Mouse (Mus musculus) limb, embryonic 14.5 days (tissue): Measurements from ENCODE around the gene Cyren. TPM values are rescaled to one million over a fixed set of nuclear protein-coding genes. Genes with fewer than 3 reads are reported as not detected.
A peak's percentile ranks its signal among the peaks of the same experiment; 100 is the strongest.

Experiments
- ATAC-seq: fragments of 200-750 bp; cut with Nextera tagmentation; 2 replicates; pipeline ENCODE4 v1.8.0; 2017; ENCODE audit warnings: low read depth, moderate number of reproducible peaks, moderate TSS enrichment; ENCODE audit not compliant: low FRiP score
- DNase-seq: peaks from one replicate; pipeline ENCODE4 v3.0.0-alpha.2; 2015; ENCODE audit warnings: low spot score
- H3K27ac ChIP-seq: fragments of 300-500 bp; sonication (generic); replicated peaks from 2 replicates; pipeline ENCODE4 v1.5.1; 2014; ENCODE audit warnings: low read depth, mild to moderate bottlenecking, low read length, moderate library complexity, mixed read lengths
- H3K27me3 ChIP-seq: fragments of 300-500 bp; sonication (generic); 2 replicates; pipeline ENCODE4 v1.6.1; 2014; ENCODE audit warnings: low read length, mixed read lengths; ENCODE audit not compliant: control insufficient read depth, insufficient read depth
- H3K36me3 ChIP-seq: fragments of 300-500 bp; sonication (generic); 2 replicates; pipeline ENCODE4 v1.6.1; 2014; ENCODE audit warnings: mild to moderate bottlenecking, low read length, moderate library complexity, mixed read lengths; ENCODE audit not compliant: control insufficient read depth, insufficient read depth
- H3K4me1 ChIP-seq: fragments of 300-500 bp; sonication (generic); 2 replicates; pipeline ENCODE4 v1.6.1; 2014; ENCODE audit warnings: antibody characterized with exemption, low read length, mixed read lengths; ENCODE audit not compliant: control insufficient read depth, insufficient read depth
- H3K4me2 ChIP-seq: fragments of 300-500 bp; sonication (generic); replicated peaks from 2 replicates; pipeline ENCODE4 v1.6.1; 2014; ENCODE audit warnings: low read depth, mild to moderate bottlenecking, low read length, moderate library complexity; ENCODE audit not compliant: severe bottlenecking
- H3K4me3 ChIP-seq: fragments of 300-500 bp; sonication (generic); replicated peaks from 2 replicates; pipeline ENCODE4 v1.5.1; 2014; ENCODE audit warnings: low read length
- H3K9ac ChIP-seq: fragments of 300-500 bp; sonication (generic); 2 replicates; pipeline ENCODE4 v1.6.1; 2014; ENCODE audit warnings: mild to moderate bottlenecking, low read depth, low read length, moderate library complexity; ENCODE audit not compliant: severe bottlenecking
- H3K9me3 ChIP-seq: fragments of 300-500 bp; sonication (generic); 2 replicates; pipeline ENCODE4 v1.6.1; 2016; ENCODE audit warnings: low read length; ENCODE audit not compliant: control insufficient read depth
- POLR2A ChIP-seq: fragments of 200-500 bp; IDR thresholded peaks from 2 replicates; pipeline ENCODE4 v1.8.0; 2012; ENCODE audit warnings: inconsistent platforms, mild to moderate bottlenecking, moderate library complexity, borderline replicate concordance; ENCODE audit not compliant: insufficient read depth, insufficient read length; ENCODE audit errors: extremely low read depth
- WGBS: fragments of 180-500 bp; shearing (Covaris S2); extraction: QIAGEN DNeasy Blood & Tissue Kit; methylation state at CpG from one replicate; pipeline ENCODE4 v1.1.7; 2014; 5-methylcytosine and 5-hydroxymethylcytosine counted together
- polyA plus RNA-seq, 2 experiments: library from polyadenylated mRNA; depleted of rRNA in 1 of 2; stranded (reverse) in 1 of 2; unstranded in 1 of 2; fragments of >200 nt; fragmentation: Nextera tagmentation in 1 of 2; extraction: Ambion mirVana in 1 of 2; gene quantifications; 2 replicates each; pipeline versions ENCODE4 v1.2.1 to v1.2.3; 2012 to 2014

Cyren gene
- polyA plus RNA-seq, 2 experiments, result 12.4 to 24.2 TPM

- TF ChIP-seq POLR2A, result no peak
- Histone ChIP-seq H3K27ac (no peak overlapping the region), H3K27me3 (no peaks in the 10 kb centered on the region), H3K4me3 (no peak overlapping the region), H3K4me2 (no peak overlapping the region), H3K4me1 (peaks cover 18% of the 10 kb centered on the region), H3K9me3 (no peaks in the 10 kb centered on the region), H3K36me3 (no peaks in the 10 kb centered on the region), H3K9ac (no peak overlapping the region)
- DNase-seq (no peak), ATAC-seq (no peak)
- 57% methylated on average over 7 of the region's 7 CpGs for WGBS
Observed at GRCm38 (mm10) chr6:34865711-34866593, 11.9 kb downstream of the Cyren start.

GRCm38 (mm10) chr6:34865213-34865612 is 12.6 kb downstream of the Cyren start:
- 65% methylated on average over 5 of the region's 5 CpGs for WGBS
- peaks cover 12% of the 10 kb centered on the region for H3K4me1 ChIP-seq
- no peak overlapping the region for H3K27ac ChIP-seq
- DNase-seq (no peak), ATAC-seq (no peak)
- no peaks in the 10 kb centered on the region for H3K36me3 ChIP-seq
- H3K9me3 ChIP-seq, result no peaks in the 10 kb centered on the region
- no peak for TF ChIP-seq POLR2A
- no peak overlapping the region for H3K9ac ChIP-seq
- no peaks in the 10 kb centered on the region for H3K27me3 ChIP-seq
- H3K4me3 ChIP-seq, result no peak overlapping the region
- no peak overlapping the region for H3K4me2 ChIP-seq

- H3K9ac ChIP-seq, result no peak overlapping the region
- H3K9me3 ChIP-seq, result no peaks in the 10 kb centered on the region
- WGBS, result 57% methylated on average over 9 of the region's 9 CpGs
- H3K4me2 ChIP-seq, result no peak overlapping the region
- no peak overlapping the region for H3K27ac ChIP-seq
- no peaks in the 10 kb centered on the region for H3K27me3 ChIP-seq
- TF ChIP-seq POLR2A, result no peak
- H3K36me3 ChIP-seq, result no peaks in the 10 kb centered on the region
- no peak overlapping the region for H3K4me3 ChIP-seq
- H3K4me1 ChIP-seq, result peaks cover 12% of the 10 kb centered on the region
- ATAC-seq (no peak), DNase-seq (no peak)
Observed at GRCm38 (mm10) chr6:34863786-34864514, 13.9 kb downstream of the Cyren start.

- peak within 1 kb of the TSS; percentile 44 for H3K9ac ChIP-seq
- H3K4me1 ChIP-seq, result peaks cover 12% of the 10 kb centered on the region
- no peaks in the 10 kb centered on the region for H3K27me3 ChIP-seq
- H3K27ac ChIP-seq, result no peak within 1 kb of the TSS
- 22% methylated on average over 11 of the region's 11 CpGs for WGBS
- no peak for TF ChIP-seq POLR2A
- ATAC-seq, result no peak
- H3K36me3 ChIP-seq, result no peaks in the 10 kb centered on the region
- H3K4me3 ChIP-seq, result peak within 1 kb of the TSS; percentile 7
- peak within 1 kb of the TSS; percentile 39 for H3K4me2 ChIP-seq
- DNase-seq, result no peak
- H3K9me3 ChIP-seq, result no peaks in the 10 kb centered on the region
Observed at GRCm38 (mm10) chr6:34862791-34863403, 15.0 kb downstream of the Cyren start, which contains the start of gene Tmem140. Gene Tmem140, plus strand, starts transcription at chr6:34863146.

- DNase-seq (no peak), ATAC-seq (no peak)
- WGBS, result 91% methylated on average over 6 of the region's 6 CpGs
- no peaks in the 10 kb centered on the region for H3K9me3 ChIP-seq
- no peak overlapping the region for H3K27ac ChIP-seq
- H3K36me3 ChIP-seq, result no peaks in the 10 kb centered on the region
- peak overlapping the region; percentile 39; the same call in 1 of the 2 replicates for H3K4me2 ChIP-seq
- H3K27me3 ChIP-seq, result no peaks in the 10 kb centered on the region
- no peak for TF ChIP-seq POLR2A
- no peak overlapping the region for H3K9ac ChIP-seq
- peaks cover 12% of the 10 kb centered on the region for H3K4me1 ChIP-seq
- no peak overlapping the region for H3K4me3 ChIP-seq
Observed at GRCm38 (mm10) chr6:34862381-34862780, 15.5 kb downstream of the Cyren start.
